Mouse (Mus musculus): ENCODE measurements at regions not wholly inside any gene's neighbourhood (a gene's known extent, or its start where the extent isn't known, plus 50 kb on each side); places are given as distances from the start of the nearest gene placed in this dataset.

DNA sequence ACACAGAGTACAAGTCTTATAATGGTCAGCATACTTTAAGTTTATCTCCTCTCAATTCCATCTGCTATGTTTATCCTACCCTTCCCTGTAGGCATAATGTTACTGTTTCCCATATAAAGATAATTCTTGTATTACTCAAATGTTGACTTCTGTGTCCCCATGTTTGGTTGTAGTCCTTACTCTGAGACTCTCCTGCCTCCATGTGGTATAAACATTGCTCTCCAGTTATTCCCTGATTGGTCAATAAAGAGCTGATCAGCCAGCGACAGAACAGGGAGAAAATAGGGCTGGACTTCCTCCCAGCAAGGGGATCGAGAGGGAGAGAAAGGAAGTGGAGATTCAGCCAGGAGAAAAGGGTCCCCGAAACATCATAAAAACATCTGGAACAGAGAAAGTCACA is 150.4 kb downstream of the Dusp6 start:
- no peak for DNase-seq (ENCODE audit: extremely low read depth, low read depth, low spot score)

DNA sequence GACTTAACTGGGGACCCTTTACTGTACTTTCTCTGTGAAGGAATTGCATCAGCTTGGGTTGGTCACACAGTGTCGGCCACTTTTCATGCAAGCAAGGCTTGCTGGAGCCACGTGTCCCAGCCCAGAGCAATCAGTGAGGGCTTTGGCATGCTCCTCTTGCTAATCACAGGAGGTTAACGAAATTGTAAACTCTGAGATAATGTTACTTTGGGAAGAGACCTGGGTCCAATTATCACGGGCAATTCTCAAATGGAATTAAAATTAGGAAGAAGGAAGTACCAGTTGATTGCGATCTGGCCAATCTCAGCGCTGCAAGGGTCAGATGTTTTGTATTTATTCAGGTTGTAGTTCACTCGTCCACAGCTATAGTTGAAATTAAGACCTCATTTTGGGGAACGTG is 153.2 kb downstream of the Dusp6 start:
- no peak for DNase-seq (ENCODE audit: extremely low read depth, low read depth, low spot score)

DNA sequence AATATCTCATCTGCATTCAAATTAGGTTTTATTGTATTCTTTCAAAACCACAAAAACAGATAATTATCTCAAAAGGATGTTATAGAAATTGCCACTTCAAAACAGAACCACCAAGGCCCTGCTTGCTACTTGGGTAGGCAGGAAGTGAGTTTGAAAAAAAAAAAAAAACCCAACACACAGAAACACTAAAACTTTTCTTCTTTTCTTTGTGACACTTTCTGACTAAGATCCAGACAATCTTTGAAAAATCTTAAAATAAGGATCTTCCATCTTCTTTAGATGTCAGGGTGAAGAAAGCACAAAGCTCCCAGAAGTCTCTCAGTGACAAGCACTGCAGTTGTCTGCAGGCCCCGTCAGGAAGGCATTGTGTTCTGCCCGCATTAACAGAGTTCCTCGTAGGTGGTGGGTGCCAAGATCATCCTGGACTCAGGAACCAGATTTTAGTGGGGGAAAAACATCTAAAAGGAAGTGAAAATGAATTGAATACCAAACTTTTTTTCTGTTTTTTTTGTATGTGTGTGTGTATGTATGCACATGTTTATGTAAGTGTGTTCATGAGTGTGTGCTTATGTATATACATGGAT is 154.0 kb downstream of the Dusp6 start:
- no peak for DNase-seq (ENCODE audit: extremely low read depth, low read depth, low spot score)

DNA sequence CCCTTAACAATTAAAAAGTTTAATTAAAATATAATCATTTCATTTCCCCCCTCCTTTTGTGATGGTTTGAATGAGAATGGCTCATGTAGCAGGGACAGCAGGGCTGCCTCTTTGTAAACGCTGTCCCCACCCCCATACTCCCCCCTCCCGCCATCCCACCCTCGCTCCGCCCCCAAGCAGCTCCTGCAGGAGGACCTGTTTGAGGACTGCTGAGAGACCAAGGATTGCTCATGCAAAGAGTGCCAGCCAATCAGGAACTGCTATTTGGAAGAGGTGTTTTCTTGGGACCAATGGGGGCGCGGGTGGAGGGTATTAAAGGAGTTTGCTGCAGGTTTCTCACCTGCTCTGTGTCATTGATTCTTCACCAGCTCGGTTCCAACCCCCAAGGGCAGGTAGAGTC is 154.6 kb downstream of the Dusp6 start:
- DNase-seq (ENCODE audit: extremely low read depth, low read depth, low spot score) = no peak

- DNase-seq (ENCODE audit: extremely low read depth, low read depth, low spot score) = no peak
Measured at GRCm38 (mm10) chr10:99418497-99418896, 155.5 kb downstream of the Dusp6 start.

- no peak for DNase-seq (ENCODE audit: extremely low read depth, low read depth, low spot score)
Measured at GRCm38 (mm10) chr10:99419532-99419931, 156.5 kb downstream of the Dusp6 start.

DNA sequence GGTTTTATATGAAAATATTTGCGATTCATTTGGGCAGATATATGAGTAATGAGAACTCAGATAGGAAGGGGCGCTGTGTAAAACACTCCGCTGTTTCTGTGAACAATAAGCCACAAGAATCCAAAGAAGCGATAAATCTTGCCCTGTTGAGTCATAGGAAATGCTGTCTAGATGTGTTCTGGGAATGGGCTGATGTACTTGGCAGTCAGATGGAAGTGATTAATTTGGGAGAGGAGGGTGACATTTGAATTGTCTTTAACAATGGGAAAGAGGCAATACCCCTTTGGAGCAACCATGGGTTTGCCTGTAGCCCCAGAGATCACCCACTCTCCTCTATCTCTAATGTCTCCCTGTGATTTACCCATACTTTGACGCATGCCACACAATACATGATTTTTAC is 160.4 kb downstream of the Dusp6 start:
- no peak for DNase-seq (ENCODE audit: extremely low read depth, low read depth, low spot score)

- DNase-seq (ENCODE audit: extremely low read depth, low read depth, low spot score) = no peak
Measured at GRCm38 (mm10) chr10:99425265-99425664, 162.2 kb downstream of the Dusp6 start.

DNA sequence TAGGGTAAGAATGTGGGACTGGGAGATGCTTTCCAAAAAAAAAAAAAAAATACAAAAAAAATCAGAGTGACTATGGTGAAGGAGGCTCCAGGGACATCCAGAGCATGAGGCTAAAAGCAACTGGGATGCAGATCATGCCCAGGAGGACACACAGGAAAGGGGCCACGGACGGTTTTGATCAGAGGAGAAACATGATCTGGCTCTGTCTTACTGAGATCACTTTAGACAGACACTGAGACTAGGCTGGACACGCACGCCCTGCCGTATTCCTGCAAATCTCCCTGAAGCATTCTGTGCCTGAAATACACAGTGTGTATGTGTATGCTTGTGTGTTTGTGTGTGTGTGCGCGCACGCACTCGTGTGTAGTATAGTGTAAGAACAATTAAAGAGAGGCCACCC is 167.1 kb downstream of the Dusp6 start:
- DNase-seq (ENCODE audit: extremely low read depth, low read depth, low spot score) = no peak

DNA sequence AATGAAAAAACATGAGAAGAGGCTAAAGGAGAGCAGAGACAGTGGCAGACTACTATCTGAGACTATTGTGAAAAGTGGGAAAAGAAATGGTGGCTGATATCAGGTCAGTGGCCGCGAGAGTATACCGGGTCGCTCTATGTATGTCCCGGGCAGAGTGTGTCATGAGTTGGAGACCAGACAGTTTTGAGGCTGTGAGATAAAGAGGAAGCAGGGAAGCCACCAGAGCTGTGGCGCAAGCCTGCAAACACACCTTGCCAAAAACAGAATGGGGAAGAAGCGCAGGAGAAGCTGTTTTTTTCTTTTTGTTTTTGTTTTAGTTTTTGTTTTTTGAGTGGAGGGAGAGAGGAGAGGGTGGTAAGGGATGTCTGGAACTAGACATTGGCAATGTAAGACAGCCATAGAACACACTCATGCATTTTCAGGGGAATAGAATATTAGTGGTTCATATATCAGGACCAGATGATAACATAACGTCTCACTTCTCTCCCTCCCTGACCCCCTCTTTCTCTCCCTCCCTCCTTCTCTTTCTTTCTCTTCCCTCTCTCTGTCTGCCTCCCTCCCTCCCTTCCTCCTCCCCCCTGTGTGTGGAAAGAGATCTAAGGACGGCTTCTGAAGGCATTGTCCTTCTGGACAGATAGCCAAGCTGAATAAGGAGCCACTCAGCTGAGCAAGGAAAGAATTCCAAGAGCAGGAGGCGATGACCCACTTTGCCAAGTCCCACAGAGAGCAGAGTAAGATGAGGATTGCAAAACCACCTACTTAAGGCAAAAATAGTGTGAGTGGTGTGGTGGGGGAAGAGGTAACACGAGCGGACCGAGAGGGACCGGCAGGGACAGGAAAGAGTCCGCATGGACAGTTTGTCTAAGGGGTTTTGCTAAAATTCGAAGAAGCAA is 167.9 kb downstream of the Dusp6 start:
- DNase-seq (ENCODE audit: extremely low read depth, low read depth, low spot score) = no peak

DNA sequence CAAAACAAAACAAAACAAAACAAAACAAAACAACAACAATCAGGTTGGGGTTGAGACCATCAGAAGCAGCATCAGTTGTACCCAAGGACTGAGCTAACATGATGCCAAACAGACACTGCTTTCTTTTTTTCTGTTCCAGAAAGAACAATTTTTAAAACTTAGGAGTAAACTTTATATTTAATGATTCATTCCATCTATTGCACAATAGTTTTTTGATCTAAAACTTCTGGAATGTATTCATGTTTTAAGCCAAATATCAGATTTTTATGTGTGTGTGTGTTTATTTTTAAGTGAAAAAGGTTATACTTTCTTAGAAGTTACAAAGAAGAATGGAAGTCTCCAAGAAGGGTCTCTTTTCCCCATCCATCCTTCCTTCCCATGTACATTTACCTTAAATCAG is 174.0 kb downstream of the Dusp6 start:
- no peak for DNase-seq (ENCODE audit: extremely low read depth, low read depth, low spot score)

DNA sequence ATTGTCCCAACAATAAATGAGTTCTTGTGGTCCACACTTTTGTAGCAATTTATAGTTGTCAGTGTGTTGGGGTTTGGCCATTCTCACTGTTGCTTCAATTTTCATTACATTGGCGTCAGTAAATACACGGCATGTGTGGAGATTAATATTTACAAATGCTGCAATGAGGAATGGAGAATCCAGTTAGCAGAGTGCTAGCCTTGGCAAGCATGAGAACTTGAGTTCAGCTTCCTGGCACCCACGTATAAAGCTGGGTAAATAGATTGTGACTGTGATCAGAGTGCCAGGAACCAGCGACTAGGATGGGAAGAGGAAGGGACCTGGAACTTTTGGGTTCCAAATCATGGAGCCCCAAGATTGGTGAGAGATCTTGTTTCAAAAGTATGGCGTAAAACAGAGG is 177.1 kb downstream of the Dusp6 start:
- no peak for DNase-seq (ENCODE audit: extremely low read depth, low read depth, low spot score)

DNA sequence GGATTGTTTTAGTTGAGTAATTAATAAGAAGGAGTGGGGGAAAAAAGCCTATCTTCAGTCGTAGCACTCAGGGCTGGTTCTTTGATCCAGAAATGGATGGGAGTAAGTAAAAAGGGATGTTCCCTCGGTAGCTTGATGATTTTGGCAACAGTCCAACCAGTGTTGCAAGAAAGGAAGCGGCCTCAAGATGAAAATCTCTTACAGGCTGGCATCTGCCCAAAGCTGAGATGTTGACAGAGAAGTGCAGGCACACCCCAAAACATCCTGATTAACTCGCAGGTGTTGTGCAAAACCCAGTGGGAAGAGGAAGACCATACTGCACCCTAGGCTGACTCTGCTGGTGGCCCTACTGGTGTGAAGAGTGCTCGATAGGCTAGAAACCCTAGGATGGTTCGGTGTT is 178.0 kb downstream of the Dusp6 start:
- DNase-seq (ENCODE audit: extremely low read depth, low read depth, low spot score) = peak; percentile 97

DNA sequence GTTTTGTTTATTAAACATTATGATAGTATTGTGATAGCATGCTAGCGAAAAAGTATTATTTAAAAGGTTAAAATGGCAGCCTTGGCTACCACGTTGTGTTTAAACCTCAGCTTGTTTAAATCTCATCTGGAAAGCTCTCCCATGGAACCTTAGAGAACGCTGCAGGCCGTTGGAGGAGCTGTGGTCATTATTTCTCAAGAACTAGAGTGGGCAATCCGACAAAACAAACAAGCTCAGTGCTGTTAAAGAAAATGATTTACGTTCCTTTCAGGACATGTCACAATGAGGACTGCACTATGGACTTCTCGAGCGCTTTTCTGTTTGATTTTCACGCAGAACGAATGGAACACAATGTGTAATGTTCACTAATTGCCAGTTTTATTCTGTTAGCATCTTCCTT is 178.9 kb downstream of the Dusp6 start:
- peak; percentile 79 for DNase-seq (ENCODE audit: extremely low read depth, low read depth, low spot score)

- no peak for DNase-seq (ENCODE audit: extremely low read depth, low read depth, low spot score)
Measured at GRCm38 (mm10) chr10:99443453-99444170, 180.6 kb downstream of the Dusp6 start.

DNA sequence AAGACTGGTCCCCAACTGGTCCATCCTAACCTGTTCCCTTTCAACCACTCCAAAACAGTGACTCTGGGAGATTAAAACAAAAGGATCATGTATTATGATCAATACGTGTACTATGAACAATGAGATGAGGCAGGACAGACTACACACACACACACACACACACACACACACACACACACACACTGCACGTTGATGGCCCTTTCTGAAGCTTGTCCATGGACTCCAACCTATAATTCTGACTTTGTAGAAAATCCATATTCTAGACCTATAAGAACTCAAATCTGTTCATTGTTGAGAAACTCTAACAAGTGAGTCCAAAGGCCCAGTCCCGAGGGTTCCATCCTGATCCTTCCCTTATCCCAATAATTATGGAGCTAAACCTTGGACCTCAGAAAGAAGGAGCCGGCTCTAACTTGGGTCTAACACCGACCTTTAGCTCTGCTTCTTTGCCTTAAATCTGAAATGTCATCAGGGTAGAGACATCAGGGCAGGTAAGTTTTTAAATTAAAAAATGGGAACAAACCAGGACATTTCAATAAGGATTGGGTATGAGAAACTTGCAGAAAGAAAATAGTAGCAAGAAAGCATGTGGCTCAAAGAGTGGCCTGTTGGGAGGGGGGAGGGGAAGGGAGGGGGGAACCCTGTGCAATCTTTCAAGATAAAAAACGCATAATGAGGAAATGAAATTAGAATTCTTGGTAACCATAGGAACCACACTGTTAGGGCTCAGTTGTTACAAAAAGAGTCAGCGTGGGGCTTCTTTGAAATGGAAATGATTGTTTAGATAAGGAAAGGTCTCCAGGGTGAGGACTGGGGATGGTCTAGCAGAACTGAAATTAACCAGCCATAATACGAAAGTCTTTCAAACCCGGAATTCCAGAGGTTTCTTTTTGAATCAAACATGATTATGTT is 187.9 kb downstream of the Dusp6 start:
- no peak for DNase-seq (ENCODE audit: extremely low read depth, low read depth, low spot score)

DNA sequence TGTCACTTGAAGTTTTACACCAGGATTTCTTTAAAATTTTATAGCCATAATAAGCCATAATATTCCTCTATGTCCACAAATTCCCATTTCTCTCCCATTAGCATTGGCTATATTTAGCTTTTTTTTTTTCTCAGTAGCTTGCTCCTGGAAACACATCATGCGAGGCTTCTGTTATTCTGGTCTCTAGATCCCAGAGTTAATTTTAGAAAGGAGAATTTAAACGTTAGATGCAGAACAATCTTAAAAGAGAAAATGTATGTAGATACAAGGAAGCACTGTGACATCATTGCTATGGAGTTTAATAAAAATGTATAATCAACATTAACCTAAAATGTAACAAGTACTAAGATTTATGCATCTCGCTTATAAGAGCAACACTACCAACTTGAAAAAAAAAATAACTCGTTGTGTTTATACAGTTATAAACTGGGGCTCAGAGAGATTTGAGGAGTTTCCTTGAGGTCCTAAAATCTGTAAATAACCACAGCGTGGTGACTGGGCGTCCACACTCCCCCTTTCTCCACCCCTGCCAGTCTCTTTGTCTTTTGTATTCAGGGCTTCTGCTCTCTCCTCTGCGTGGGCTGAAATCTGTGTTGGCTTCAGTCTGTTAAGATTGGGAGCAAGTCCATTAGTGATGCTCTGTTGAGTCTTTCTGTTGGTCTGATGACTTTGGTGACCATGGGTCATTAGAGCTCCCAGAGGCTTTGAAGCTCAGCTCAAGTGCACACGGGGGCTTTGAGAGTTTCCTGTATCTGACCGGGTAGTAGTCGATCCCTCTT is 188.8 kb downstream of the Dusp6 start:
- DNase-seq (ENCODE audit: extremely low read depth, low read depth, low spot score) = no peak

GRCm38 (mm10) chr10:99456180-99456579 is 193.1 kb downstream of the Dusp6 start:
- DNase-seq (ENCODE audit: extremely low read depth, low read depth, low spot score) = no peak

DNA sequence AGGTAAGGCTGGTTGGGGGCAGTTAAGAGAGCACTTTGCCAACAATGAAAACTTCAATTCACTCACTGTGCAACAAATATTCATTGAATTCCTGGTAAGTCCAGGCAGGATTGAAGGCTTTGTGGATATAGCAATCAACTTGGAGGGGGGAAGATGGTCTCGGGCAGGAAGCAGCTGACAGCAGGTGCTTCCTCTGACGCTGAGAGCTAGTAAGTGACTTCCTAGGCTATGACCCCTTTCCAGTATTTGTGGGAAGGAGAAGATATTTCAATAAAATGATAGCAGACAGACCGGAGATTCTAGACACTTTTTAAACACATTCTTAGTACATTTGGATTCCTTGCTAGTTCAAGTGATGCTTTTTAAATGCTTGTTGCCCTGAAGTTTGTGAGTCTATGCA is 195.0 kb downstream of the Dusp6 start:
- DNase-seq (ENCODE audit: extremely low read depth, low read depth, low spot score) = no peak

GRCm38 (mm10) chr10:99459171-99459660 is 196.2 kb downstream of the Dusp6 start:
- DNase-seq (ENCODE audit: extremely low read depth, low read depth, low spot score) = no peak

Data from fat pad, adult 2 months (tissue).